Mouse (Mus musculus) testis, adult 2 months (tissue): ENCODE data around the gene Magi1.

Experiments used
- CTCF ChIP-seq: fragments of 200-500 bp; IDR thresholded peaks from 2 replicates; pipeline ENCODE4 v1.5.1; 2012; ENCODE audit warnings: low read depth, mild to moderate bottlenecking, inconsistent platforms, low read length, moderate library complexity; ENCODE audit not compliant: control insufficient read depth, insufficient read depth, insufficient replicate concordance
- POLR2A ChIP-seq: fragments of 200-500 bp; IDR thresholded peaks from 2 replicates; pipeline ENCODE4 v1.6.1; 2012; ENCODE audit warnings: low read depth, mild to moderate bottlenecking, inconsistent platforms, low read length, moderate library complexity; ENCODE audit not compliant: control insufficient read depth

DNA sequence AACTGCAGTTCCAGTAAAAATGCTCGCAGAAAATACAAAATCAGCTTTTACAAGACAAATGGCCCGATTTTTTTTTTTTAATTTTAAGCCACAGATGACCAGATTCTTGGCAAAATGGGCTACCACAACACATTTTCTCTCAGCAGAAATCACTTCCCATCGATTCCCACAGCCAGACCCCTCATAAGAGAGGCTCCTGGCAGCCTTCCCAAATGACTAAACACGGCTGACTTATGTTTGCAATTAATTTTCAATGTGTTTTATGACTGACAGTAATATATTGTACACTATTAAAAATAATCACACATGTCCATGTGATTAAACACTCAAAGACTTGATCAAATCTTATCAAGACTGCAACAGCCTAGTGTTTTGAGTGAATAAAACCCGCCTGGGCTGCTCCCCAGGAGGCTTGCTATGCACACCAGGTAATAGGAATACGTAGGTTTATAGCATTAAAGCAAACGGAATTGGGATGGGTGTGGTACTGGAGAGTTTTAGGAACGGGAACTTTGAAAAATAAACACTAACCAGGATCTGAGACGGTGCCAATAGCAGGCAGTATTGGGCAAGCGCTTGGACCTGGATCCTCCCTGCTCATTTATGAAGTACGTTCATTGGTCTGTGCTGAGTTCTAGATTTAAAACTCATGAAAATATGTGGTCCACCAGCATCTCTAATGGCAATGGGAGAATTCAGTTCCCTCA, 176.2 kb downstream of the Magi1 start:
- TF ChIP-seq CTCF (no peak), POLR2A (no peak)
